Comparison of ENCODE assay signal across 8 mouse cellular contexts in the genomic region with DNA sequence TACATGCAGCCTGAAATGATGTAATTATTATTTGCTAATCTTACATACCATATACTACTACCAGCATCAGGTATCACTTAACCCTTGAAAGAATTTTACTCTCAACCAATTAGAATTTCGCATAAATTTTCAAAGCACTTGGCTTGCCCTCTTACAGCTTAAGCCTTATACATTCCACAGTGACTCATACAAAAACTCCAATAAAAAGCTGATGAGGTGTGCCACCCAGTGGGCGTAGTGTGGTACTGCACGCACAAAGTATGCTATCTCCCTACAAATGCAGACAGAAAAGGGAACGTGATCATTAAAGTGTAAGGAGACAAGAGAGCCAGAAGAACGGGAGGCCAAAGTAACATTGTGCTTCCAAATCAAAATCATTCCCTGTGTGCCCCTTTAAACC. TPM values are rescaled to one million over a fixed set of nuclear protein-coding genes. Genes with fewer than 3 reads are reported as not detected.
DNase-seq lines count a peak whose midpoint lies in the region; ATAC-seq lines count a peak whose summit lies in the region.

No protein-coding gene starts in this region.

- no peak overlapping the region for H3K4me2 ChIP-seq in midbrain, embryonic 13.5 days (replicated peaks)

- no peak overlapping the region for H3K27ac ChIP-seq in midbrain, embryonic 13.5 days

- H3K9ac ChIP-seq in midbrain, embryonic 13.5 days (replicated peaks), result no peak overlapping the region

- H3K27me3 ChIP-seq in midbrain, embryonic 13.5 days, result peaks cover 4% of the 10 kb centered on the region; the same call in 1 of the 2 replicates

- no peaks in the 10 kb centered on the region for H3K36me3 ChIP-seq in midbrain, embryonic 13.5 days

- DNase-seq in urinary bladder, postnatal 14 days (ENCODE audit: low spot score), result peak; percentile 18
- DNase-seq in urinary bladder, postnatal 10 days (ENCODE audit: low spot score), result no peak
- DNase-seq in adrenal gland, postnatal 10 days, result peak; percentile 49
- peak; percentile 48 for DNase-seq in embryo, embryonic 9.5 days (ENCODE audit: extremely low spot score)
- peak; percentile 10 for DNase-seq in hindlimb bud, embryonic 11.5 days (ENCODE audit: extremely low spot score, low read depth, low spot score)
- DNase-seq in left cerebral cortex, postnatal 36 days (ENCODE audit: low spot score in 2 of 2), result peak; percentile 12 to 17
- DNase-seq in yolk sac, embryonic 10.5 days (ENCODE audit: low spot score), result no peak

- 0 out of 2 replicates have a peak, but pooled peaks have one; percentile 14 for ATAC-seq in midbrain, embryonic 13.5 days

- no peaks in the 10 kb centered on the region for H3K9me3 ChIP-seq in midbrain, embryonic 13.5 days

- 28% methylated on average over 5 of the region's 5 CpGs for WGBS in midbrain, embryonic 13.5 days

- no peak overlapping the region for H3K4me3 ChIP-seq in midbrain, embryonic 13.5 days (replicated peaks)

- no peaks in the 10 kb centered on the region for H3K4me1 ChIP-seq in midbrain, embryonic 13.5 days (replicated peaks)

- intact Hi-C loops in left cerebral cortex, postnatal 36 days (cut with DNase I), result loop anchor here (2.0 to 10.0 kb wide), 2 partner anchors 58 to 458 kb away; no protein-coding TSS in a partner anchor

RNA-seq across cellular contexts. Expression of gene Cldn2, which starts 31.8 kb away (rescaled TPM):
- total RNA-seq in adrenal gland, postnatal 10 days (2021), result 1 to 10 TPM; 1.4 TPM
- under 1 TPM; 0.54 to 0.66 TPM for total RNA-seq in left cerebral cortex, postnatal 36 days (2021)
- 0.11 and 0.18 TPM in 2 replicates for polyA plus RNA-seq in midbrain, embryonic 13.5 days (2015; fragmentation: Nextera tagmentation; extraction: Ambion mirVana)

RNA-seq across cellular contexts. Expression of gene Morc4, which starts 39.0 kb away (rescaled TPM):
- total RNA-seq in adrenal gland, postnatal 10 days (2021), result 1 to 10 TPM; 9.6 to 10.0 TPM
- total RNA-seq in left cerebral cortex, postnatal 36 days (2021), result 1 to 10 TPM; 3.5 to 5.3 TPM
- polyA plus RNA-seq in midbrain, embryonic 13.5 days (2015; fragmentation: Nextera tagmentation; extraction: Ambion mirVana), result 3.7 and 3.8 TPM in 2 replicates

RNA-seq across cellular contexts. Expression of gene Ripply1, which starts 50.3 kb away (rescaled TPM):
- total RNA-seq in adrenal gland, postnatal 10 days (2021), result not detected
- not detected for total RNA-seq in left cerebral cortex, postnatal 36 days (2021)
- 0.27 and 0.35 TPM in 2 replicates for polyA plus RNA-seq in midbrain, embryonic 13.5 days (2015; fragmentation: Nextera tagmentation; extraction: Ambion mirVana)

Comparison
In these comparisons a context has a peak if more than half of its experiments do, and no peak if none do; other contexts are left out.
1. DNase-seq: peak in urinary bladder, postnatal 14 days (single experiment), adrenal gland, postnatal 10 days (single experiment), embryo, embryonic 9.5 days (single experiment), hindlimb bud, embryonic 11.5 days (single experiment) and left cerebral cortex, postnatal 36 days (2 of 2); none in urinary bladder, postnatal 10 days (single experiment) and yolk sac, embryonic 10.5 days (single experiment).